15 mouse cellular contexts compared by ENCODE assay signal in the genomic region with DNA sequence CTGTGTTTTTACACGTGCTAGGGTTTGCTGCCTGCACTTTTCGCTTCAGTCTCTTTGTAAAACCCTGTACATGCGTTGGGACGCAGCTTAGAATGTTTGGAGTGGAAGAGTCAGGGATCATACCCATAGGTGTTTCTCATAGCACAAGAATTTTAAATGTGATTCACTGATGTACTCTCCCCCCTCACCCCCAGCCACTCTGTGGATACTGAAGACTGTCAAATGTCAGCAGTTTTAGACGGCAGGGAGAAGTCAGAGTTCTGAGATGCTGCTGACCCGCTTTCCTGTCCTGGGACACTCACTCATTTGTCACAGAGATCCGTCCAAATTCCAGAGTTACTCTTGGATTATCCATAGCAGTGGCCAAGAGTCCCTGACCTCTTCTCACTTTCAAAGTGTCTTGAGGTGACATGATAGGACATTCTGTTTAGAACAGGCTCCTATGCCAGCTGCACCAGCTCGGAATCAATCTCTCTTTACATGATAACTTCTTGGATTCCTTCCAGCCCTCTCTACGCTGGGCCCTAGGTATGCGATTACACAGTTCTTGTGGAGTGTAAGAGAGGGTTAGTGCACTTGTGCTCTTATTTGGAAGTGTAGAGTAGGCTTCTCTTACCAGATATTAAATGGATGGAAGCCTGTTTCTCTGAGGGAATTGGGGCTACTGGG. TPM values are rescaled to one million over a fixed set of nuclear protein-coding genes. Genes with fewer than 3 reads are reported as not detected.
DNase-seq lines count a peak whose midpoint lies in the region; ATAC-seq lines count a peak whose summit lies in the region.
"Had no signal": no experiment of that assay in that cellular context is flagged by ENCODE, and none has a peak within 500 bp of the region (broad histone marks: within the 10 kb centered on the region; RNA-seq: fewer than 3 reads in every experiment).

No protein-coding gene starts in this region.

- no peaks in the 10 kb centered on the region for H3K4me1 ChIP-seq in kidney, embryonic 14.5 days (ENCODE audit: control insufficient read depth, insufficient read depth, low read length)
- no peaks in the 10 kb centered on the region for H3K4me1 ChIP-seq in intestine, embryonic 16.5 days (ENCODE audit: control insufficient read depth, insufficient read depth, low read length)
- H3K4me1 ChIP-seq: hindbrain, embryonic 12.5 days; limb, embryonic 12.5 days had no signal

- WGBS in kidney, embryonic 14.5 days = 45% methylated on average over 10 of the region's 10 CpGs
- 55% methylated on average over 10 of the region's 10 CpGs for WGBS in intestine, embryonic 16.5 days

- peak; percentile 28; the same call in 1 of the 2 replicates for ATAC-seq in kidney, embryonic 14.5 days (ENCODE audit: low FRiP score, low TSS enrichment)
- ATAC-seq in intestine, embryonic 16.5 days = peak; percentile 78

- H3K4me2 ChIP-seq in kidney, embryonic 14.5 days (replicated peaks; ENCODE audit: low read depth, low read length) = no peak overlapping the region
- no peak overlapping the region for H3K4me2 ChIP-seq in intestine, embryonic 16.5 days (ENCODE audit: low read depth, low read length)
- H3K4me2 ChIP-seq: hindbrain, embryonic 12.5 days; limb, embryonic 12.5 days had no signal

- H3K9me3 ChIP-seq in kidney, embryonic 14.5 days (ENCODE audit: control insufficient read depth, low read length) = no peaks in the 10 kb centered on the region
- H3K9me3 ChIP-seq in intestine, embryonic 16.5 days (ENCODE audit: control insufficient read depth, low read length) = no peaks in the 10 kb centered on the region
- H3K9me3 ChIP-seq: hindbrain, embryonic 12.5 days; limb, embryonic 12.5 days had no signal

- peak; percentile 18 to 42 for DNase-seq in gastrocnemius, adult 8-10 months (ENCODE audit: low spot score in 2 of 2)
- DNase-seq in gastrocnemius, postnatal 10 days = no peak
- no peak for DNase-seq in kidney, adult 11 months
- peak; percentile 12 for DNase-seq in NIH3T3 (ENCODE audit: low read depth)
- DNase-seq in right cerebral cortex, adult 18-20 months = no peak
- DNase-seq in urinary bladder, adult 2 months (ENCODE audit: low spot score) = no peak
- DNase-seq: cerebellum, adult 18-20 months; embryo, embryonic 11 days; layer of hippocampus, postnatal 36 days; thymus, adult 2 months had no signal

- H3K36me3 ChIP-seq in kidney, embryonic 14.5 days (ENCODE audit: control insufficient read depth, insufficient read depth, low read length) = no peaks in the 10 kb centered on the region
- no peaks in the 10 kb centered on the region for H3K36me3 ChIP-seq in intestine, embryonic 16.5 days (ENCODE audit: control insufficient read depth, insufficient read depth, low read length)
- H3K36me3 ChIP-seq: hindbrain, embryonic 12.5 days; limb, embryonic 12.5 days had no signal

- H3K9ac ChIP-seq in kidney, embryonic 14.5 days (ENCODE audit: low read depth, low read length) = no peak overlapping the region
- H3K9ac ChIP-seq in intestine, embryonic 16.5 days (ENCODE audit: low read depth, low read length) = no peak overlapping the region
- H3K9ac ChIP-seq: hindbrain, embryonic 12.5 days; limb, embryonic 12.5 days had no signal

- no peak overlapping the region for H3K27ac ChIP-seq in kidney, embryonic 14.5 days (ENCODE audit: low read depth, low read length)
- no peak overlapping the region for H3K27ac ChIP-seq in intestine, embryonic 16.5 days (ENCODE audit: low read length)
- H3K27ac ChIP-seq: hindbrain, embryonic 12.5 days; limb, embryonic 12.5 days; macrophage had no signal

- no peaks in the 10 kb centered on the region for H3K27me3 ChIP-seq in kidney, embryonic 14.5 days (ENCODE audit: control insufficient read depth, insufficient read depth, low read length)
- H3K27me3 ChIP-seq in intestine, embryonic 16.5 days (replicated peaks; ENCODE audit: control insufficient read depth, insufficient read depth, low read length) = no peaks in the 10 kb centered on the region
- H3K27me3 ChIP-seq: limb, embryonic 12.5 days had no signal

- H3K4me3 ChIP-seq in kidney, embryonic 14.5 days (ENCODE audit: low read length) = no peak overlapping the region
- no peak overlapping the region for H3K4me3 ChIP-seq in intestine, embryonic 16.5 days (ENCODE audit: low read length)
- H3K4me3 ChIP-seq: hindbrain, embryonic 12.5 days; limb, embryonic 12.5 days had no signal

RNA-seq across cellular contexts. Expression of a gene that starts 7.0 kb away (rescaled TPM):
- 10 to 100 TPM; 45.4 to 63.5 (median 49.7) TPM for total RNA-seq in gastrocnemius, adult 8-10 months (2022)
- total RNA-seq in gastrocnemius, postnatal 10 days (2021) = 10 to 100 TPM; 32.0 to 39.5 TPM
- 16.4 and 26.6 TPM in 2 replicates for polyA plus RNA-seq in kidney, embryonic 14.5 days (2014; fragmentation: Nextera tagmentation; extraction: Ambion mirVana)
- polyA plus RNA-seq in intestine, embryonic 16.5 days (2015; fragmentation: Nextera tagmentation; extraction: Ambion mirVana) = 27.2 and 33.6 TPM in 2 replicates
- 26.8 and 29.1 TPM in 2 replicates for polyA plus RNA-seq in urinary bladder, adult 2 months (2012; rRNA removed)

Comparison
In these comparisons a context has a peak if more than half of its experiments do, and no peak if none do; other contexts are left out.
1. DNase-seq: peak in gastrocnemius, adult 8-10 months (2 of 2) and NIH3T3 (single experiment); none in gastrocnemius, postnatal 10 days (single experiment), kidney, adult 11 months (single experiment), right cerebral cortex, adult 18-20 months (single experiment) and urinary bladder, adult 2 months (single experiment).